Mouse (Mus musculus): ENCODE data around the gene Phc1.

DNA sequence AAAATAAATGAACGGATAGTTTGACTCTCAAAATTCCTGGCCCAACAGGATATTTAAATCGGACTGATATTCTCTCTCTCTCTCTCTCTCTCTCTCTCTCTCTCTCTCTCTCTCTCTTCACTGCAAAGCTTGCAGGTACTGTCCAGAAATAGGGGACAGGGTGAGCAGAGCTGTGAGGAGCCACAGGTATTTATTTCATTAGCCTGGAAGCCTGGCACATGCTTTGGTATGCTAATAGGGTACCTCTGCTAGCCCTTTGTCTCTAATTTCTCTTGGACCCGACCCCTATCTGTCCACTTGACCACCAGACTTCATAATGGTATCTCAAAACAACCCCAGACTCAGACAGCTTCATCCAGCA is 43.5 kb downstream of the Phc1 start:
- no peak for TF ChIP-seq EP300 (IDR thresholded peaks at IDR 0.05; ENCODE audit: insufficient read depth, low read depth, low read length)
- no peak for TF ChIP-seq CTCF (IDR thresholded peaks at IDR 0.05; ENCODE audit: low read depth, low read length)
- no peak for TF ChIP-seq POLR2A (IDR thresholded peaks at IDR 0.05; ENCODE audit: insufficient read depth, low read length)
